Mouse (Mus musculus) liver (tissue): ENCODE results near the gene Nsd1.
A peak's percentile ranks its signal among the peaks of the same experiment; 100 is the strongest.

Source experiments
- DNase-seq: peaks from one replicate; pipeline ENCODE4 v3.0.0-alpha.2; 2020; ENCODE audit warnings: mixed read lengths

Gene Nsd1

DNA sequence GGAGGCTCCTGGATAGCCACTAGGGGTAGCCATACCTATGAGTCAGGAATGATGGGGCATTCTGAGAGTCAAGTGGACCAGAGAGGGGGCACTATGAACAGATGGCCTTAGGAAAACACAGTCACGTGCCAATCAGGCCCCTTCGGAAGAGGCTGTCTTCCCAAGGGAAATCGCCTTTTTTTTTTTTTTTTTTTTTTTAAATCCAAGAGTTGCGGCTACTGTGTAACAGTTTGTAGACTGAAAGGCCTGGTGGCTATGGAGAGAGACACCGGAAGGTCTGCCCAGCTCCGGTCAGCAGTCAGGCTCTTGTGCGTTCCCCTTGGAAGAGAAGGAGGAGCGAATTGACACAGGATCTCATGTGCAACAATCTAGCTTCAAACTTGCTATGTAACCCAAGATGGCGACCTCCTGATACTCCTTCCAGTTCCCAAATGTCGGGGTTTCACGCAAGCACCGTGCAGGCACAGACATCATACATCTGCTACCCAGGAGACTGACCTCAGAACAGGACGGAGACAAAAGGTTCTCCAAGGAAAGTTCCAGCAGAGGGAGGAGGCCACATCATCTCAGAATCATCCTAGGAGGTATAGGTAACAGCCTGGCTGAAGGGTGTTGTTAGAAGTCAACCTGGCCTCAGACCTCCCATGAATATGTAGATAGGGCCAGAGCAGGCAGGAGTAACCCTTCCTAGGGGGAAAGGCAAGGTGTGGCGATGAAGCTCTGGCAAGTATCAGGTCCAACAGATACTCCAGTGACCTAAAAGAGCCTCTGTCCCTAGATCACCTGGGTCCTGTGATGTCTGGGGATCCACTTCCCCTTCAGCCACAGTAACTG is 121.2 kb downstream of the Nsd1 start:
- DNase-seq = no peak

- no peak for DNase-seq
Observed at GRCm38 (mm10) chr13:55332331-55332730, 122.7 kb downstream of the Nsd1 start.

DNA sequence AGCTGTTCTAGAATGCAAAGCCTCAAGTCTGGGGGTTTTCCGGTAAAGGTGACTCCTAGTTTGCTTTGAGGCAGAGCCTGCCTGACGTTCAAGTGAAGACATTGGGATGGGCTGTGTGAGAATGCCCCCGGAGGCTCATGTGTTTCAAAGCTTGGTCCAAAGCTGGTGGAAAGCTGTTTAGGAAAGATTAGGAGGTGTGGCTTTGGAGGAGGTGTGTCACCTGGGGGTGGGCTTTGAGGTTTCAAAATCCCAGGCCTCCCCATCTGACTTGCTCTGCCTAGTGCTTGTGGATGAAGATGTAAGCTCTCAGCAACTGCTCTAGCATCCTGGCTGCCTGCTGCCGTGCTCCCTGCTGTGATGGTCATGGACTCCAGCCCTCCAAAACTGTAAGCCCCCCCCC is 126.1 kb downstream of the Nsd1 start:
- no peak for DNase-seq

GRCm38 (mm10) chr13:55337341-55337975 is 127.9 kb downstream of the Nsd1 start:
- no peak for DNase-seq

- DNase-seq = no peak
Observed at GRCm38 (mm10) chr13:55338131-55339054, 128.8 kb downstream of the Nsd1 start.

DNA sequence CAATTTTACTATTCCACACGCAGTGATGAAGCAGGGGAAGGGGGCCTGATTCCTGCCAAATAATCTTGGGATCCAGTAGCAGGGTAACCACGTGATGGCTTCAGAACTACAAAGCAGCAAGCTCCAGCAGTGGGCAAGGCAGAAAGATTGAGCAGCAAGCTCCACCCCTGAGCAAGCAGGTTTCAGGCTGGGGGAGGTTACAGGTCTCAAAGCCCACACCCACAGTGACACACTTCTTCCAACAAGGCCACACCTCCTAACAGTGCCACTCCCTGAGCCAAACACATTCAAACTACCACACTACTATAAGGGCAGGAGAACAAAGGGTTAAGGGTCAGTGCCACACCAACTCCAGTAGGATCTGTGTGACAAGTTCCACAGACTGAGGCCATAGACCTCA is 129.7 kb downstream of the Nsd1 start:
- peak; percentile 47 for DNase-seq

GRCm38 (mm10) chr13:55342469-55342868 is 132.9 kb downstream of the Nsd1 start:
- no peak for DNase-seq

- no peak for DNase-seq
Observed at GRCm38 (mm10) chr13:55344286-55344685, 134.7 kb downstream of the Nsd1 start.

GRCm38 (mm10) chr13:55346745-55347144 is 137.2 kb downstream of the Nsd1 start:
- no peak for DNase-seq

DNA sequence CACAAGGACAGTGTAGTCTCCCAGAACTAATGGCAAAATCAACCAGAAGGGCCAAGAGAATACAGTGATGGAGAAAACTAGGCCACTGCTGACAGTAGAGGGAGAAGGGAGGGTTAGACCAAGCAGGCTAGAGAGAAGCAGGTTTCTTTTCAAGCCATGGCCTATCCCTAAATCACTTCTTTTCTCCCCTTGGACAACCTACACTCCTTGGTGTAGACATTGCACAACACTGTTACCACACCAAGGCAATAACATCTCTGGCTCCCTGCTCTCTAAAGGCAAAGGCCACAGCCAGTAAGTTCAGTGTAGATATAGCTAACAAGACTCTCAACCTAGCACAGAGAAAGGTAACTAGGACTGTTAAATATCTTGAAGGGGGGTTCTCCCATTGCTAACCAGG is 151.6 kb downstream of the Nsd1 start:
- DNase-seq = no peak

- DNase-seq = peak; percentile 46
Observed at GRCm38 (mm10) chr13:55361974-55362452, 152.4 kb downstream of the Nsd1 start.

- DNase-seq = peak; percentile 94
Observed at GRCm38 (mm10) chr13:55362453-55363060, 153.0 kb downstream of the Nsd1 start, which contains the start of gene Lman2. Gene Lman2, minus strand, starts transcription at chr13:55362783.
